Mouse (Mus musculus) liver, embryonic 13.5 days (tissue): ENCODE measurements at regions not wholly inside any gene's neighbourhood (a gene's known extent, or its start where the extent isn't known, plus 50 kb on each side); places are given as distances from the start of the nearest gene placed in this dataset.
A peak's percentile ranks its signal among the peaks of the same experiment; 100 is the strongest.

Experiments used
- ATAC-seq: fragments of 200-750 bp; cut with Nextera tagmentation; 2 replicates; pipeline ENCODE4 v1.8.0; 2017; ENCODE audit warnings: low read depth, mild to moderate bottlenecking, moderate number of reproducible peaks, moderate library complexity
- DNase-seq: peaks from one replicate; pipeline ENCODE4 v3.0.0; 2022
- H3K27ac ChIP-seq: fragments of 300-500 bp; sonication (generic); 2 replicates; pipeline ENCODE4 v1.5.1; 2015; ENCODE audit warnings: moderate library complexity, mild to moderate bottlenecking, inconsistent platforms
- H3K27me3 ChIP-seq: fragments of 300-500 bp; sonication (generic); 2 replicates; pipeline ENCODE4 v1.6.1; 2015; ENCODE audit warnings: mild to moderate bottlenecking, inconsistent platforms
- H3K36me3 ChIP-seq: fragments of 300-500 bp; sonication (generic); 2 replicates; pipeline ENCODE4 v1.6.1; 2015; ENCODE audit warnings: mild to moderate bottlenecking, inconsistent platforms
- H3K4me1 ChIP-seq: fragments of 300-500 bp; sonication (generic); replicated peaks from 2 replicates; pipeline ENCODE4 v1.6.1; 2015; ENCODE audit warnings: inconsistent platforms
- H3K4me2 ChIP-seq: fragments of 300-500 bp; sonication (generic); 2 replicates; pipeline ENCODE4 v1.6.1; 2015; ENCODE audit warnings: inconsistent platforms, mild to moderate bottlenecking, moderate library complexity
- H3K4me3 ChIP-seq: fragments of 300-500 bp; sonication (generic); replicated peaks from 2 replicates; pipeline ENCODE4 v1.5.1; 2015; ENCODE audit warnings: mild to moderate bottlenecking, inconsistent platforms
- H3K9ac ChIP-seq: fragments of 300-500 bp; sonication (generic); 2 replicates; pipeline ENCODE4 v1.6.1; 2015; ENCODE audit warnings: mild to moderate bottlenecking, inconsistent platforms
- H3K9me3 ChIP-seq: fragments of 300-500 bp; sonication (generic); replicated peaks from 2 replicates; pipeline ENCODE4 v1.6.1; 2016; ENCODE audit warnings: inconsistent platforms
- WGBS: fragments of 180-500 bp; shearing (Covaris S2); methylation state at CpG from one replicate; pipeline ENCODE4 v1.1.7; 2015; ENCODE audit not compliant: insufficient replicate concordance; 5-methylcytosine and 5-hydroxymethylcytosine counted together

- Histone ChIP-seq H3K9me3 (no peaks in the 10 kb centered on the region), H3K9ac (no peak overlapping the region), H3K27ac (no peak overlapping the region), H3K4me1 (no peaks in the 10 kb centered on the region), H3K4me2 (no peak overlapping the region), H3K27me3 (no peaks in the 10 kb centered on the region), H3K36me3 (no peaks in the 10 kb centered on the region), H3K4me3 (no peak overlapping the region)
- DNase-seq = no peak
- 69% methylated on average over 6 of the region's 6 CpGs for WGBS
- ATAC-seq = no peak
Observed at GRCm38 (mm10) chr14:31944682-31945081, 84.1 kb upstream of the Galnt15 start.

- DNase-seq (no peak), ATAC-seq (no peak)
- Histone ChIP-seq H3K4me3 (no peak overlapping the region), H3K9ac (no peak overlapping the region), H3K36me3 (no peaks in the 10 kb centered on the region), H3K27ac (no peak overlapping the region), H3K4me2 (no peak overlapping the region), H3K27me3 (no peaks in the 10 kb centered on the region), H3K9me3 (no peaks in the 10 kb centered on the region), H3K4me1 (no peaks in the 10 kb centered on the region)
- 60% methylated on average over 7 of the region's 7 CpGs for WGBS
Observed at GRCm38 (mm10) chr14:31945125-31945524, 83.7 kb upstream of the Galnt15 start.

GRCm38 (mm10) chr14:31946032-31946431 is 82.8 kb upstream of the Galnt15 start:
- 50% methylated on average over 1 of the region's 1 CpGs for WGBS
- H3K4me3 ChIP-seq = no peak overlapping the region
- H3K36me3 ChIP-seq = no peaks in the 10 kb centered on the region
- no peak for ATAC-seq
- no peaks in the 10 kb centered on the region for H3K4me1 ChIP-seq
- no peak overlapping the region for H3K9ac ChIP-seq
- no peak overlapping the region for H3K4me2 ChIP-seq
- DNase-seq = no peak
- no peaks in the 10 kb centered on the region for H3K9me3 ChIP-seq
- no peak overlapping the region for H3K27ac ChIP-seq
- no peaks in the 10 kb centered on the region for H3K27me3 ChIP-seq

- Histone ChIP-seq H3K9me3 (no peaks in the 10 kb centered on the region), H3K4me1 (no peaks in the 10 kb centered on the region), H3K4me3 (no peak overlapping the region), H3K4me2 (no peak overlapping the region), H3K27ac (no peak overlapping the region), H3K9ac (no peak overlapping the region), H3K36me3 (no peaks in the 10 kb centered on the region), H3K27me3 (no peaks in the 10 kb centered on the region)
- ATAC-seq = no peak
- no peak for DNase-seq
- WGBS = 31% methylated on average over 7 of the region's 7 CpGs
Observed at GRCm38 (mm10) chr14:31947246-31947645, 81.5 kb upstream of the Galnt15 start.

GRCm38 (mm10) chr14:31951894-31952293 is 76.9 kb upstream of the Galnt15 start:
- H3K4me3 ChIP-seq = no peak overlapping the region
- 61% methylated on average over 3 of the region's 3 CpGs for WGBS
- H3K27me3 ChIP-seq = no peaks in the 10 kb centered on the region
- H3K27ac ChIP-seq = no peak overlapping the region
- H3K36me3 ChIP-seq = no peaks in the 10 kb centered on the region
- H3K9me3 ChIP-seq = no peaks in the 10 kb centered on the region
- no peak overlapping the region for H3K4me2 ChIP-seq
- DNase-seq (no peak), ATAC-seq (no peak)
- no peaks in the 10 kb centered on the region for H3K4me1 ChIP-seq
- no peak overlapping the region for H3K9ac ChIP-seq

GRCm38 (mm10) chr14:31953783-31954182 is 75.0 kb upstream of the Galnt15 start:
- no peak overlapping the region for H3K4me2 ChIP-seq
- ATAC-seq (no peak), DNase-seq (no peak)
- H3K27ac ChIP-seq = no peak overlapping the region
- H3K4me1 ChIP-seq = no peaks in the 10 kb centered on the region
- H3K27me3 ChIP-seq = no peaks in the 10 kb centered on the region
- H3K9ac ChIP-seq = no peak overlapping the region
- H3K36me3 ChIP-seq = no peaks in the 10 kb centered on the region
- no peaks in the 10 kb centered on the region for H3K9me3 ChIP-seq
- 78% methylated on average over 4 of the region's 4 CpGs for WGBS
- no peak overlapping the region for H3K4me3 ChIP-seq

- no peak overlapping the region for H3K4me2 ChIP-seq
- H3K4me1 ChIP-seq = no peaks in the 10 kb centered on the region
- DNase-seq (peak; percentile 29), ATAC-seq (peak; percentile 55)
- H3K9ac ChIP-seq = no peak overlapping the region
- no peaks in the 10 kb centered on the region for H3K36me3 ChIP-seq
- no peak overlapping the region for H3K4me3 ChIP-seq
- whole genome bisulfite sequencing = 3% methylated on average over 4 of the region's 4 CpGs
- H3K9me3 ChIP-seq = no peaks in the 10 kb centered on the region
- no peaks in the 10 kb centered on the region for H3K27me3 ChIP-seq
- H3K27ac ChIP-seq = no peak overlapping the region
Observed at GRCm38 (mm10) chr14:31954945-31955344, 73.8 kb upstream of the Galnt15 start.

- H3K27me3 ChIP-seq = no peaks in the 10 kb centered on the region
- no peaks in the 10 kb centered on the region for H3K9me3 ChIP-seq
- H3K4me3 ChIP-seq = no peak overlapping the region
- no peak overlapping the region for H3K27ac ChIP-seq
- H3K4me2 ChIP-seq = no peak overlapping the region
- DNase-seq = no peak
- no peaks in the 10 kb centered on the region for H3K36me3 ChIP-seq
- no peak overlapping the region for H3K9ac ChIP-seq
- no peak for ATAC-seq
- 70% methylated on average over 10 of the region's 10 CpGs for WGBS
- H3K4me1 ChIP-seq = no peaks in the 10 kb centered on the region
Observed at GRCm38 (mm10) chr14:31957211-31957638, 71.6 kb upstream of the Galnt15 start.

GRCm38 (mm10) chr14:31960201-31960854 is 68.5 kb upstream of the Galnt15 start:
- no peaks in the 10 kb centered on the region for H3K9me3 ChIP-seq
- no peak overlapping the region for H3K9ac ChIP-seq
- no peak overlapping the region for H3K4me3 ChIP-seq
- no peaks in the 10 kb centered on the region for H3K36me3 ChIP-seq
- H3K27ac ChIP-seq = no peak overlapping the region; the same call in 1 of the 2 replicates
- 66% methylated on average over 9 of the region's 9 CpGs for WGBS
- no peak overlapping the region for H3K4me2 ChIP-seq
- H3K27me3 ChIP-seq = peaks cover 4% of the 10 kb centered on the region
- H3K4me1 ChIP-seq = peaks cover 8% of the 10 kb centered on the region; the same call in 1 of the 2 replicates
- DNase-seq (no peak), ATAC-seq (peak; percentile 74; the same call in 1 of the 2 replicates)

- 75% methylated on average over 5 of the region's 5 CpGs for WGBS
- no peak overlapping the region for H3K4me3 ChIP-seq
- peaks cover 8% of the 10 kb centered on the region; the same call in 1 of the 2 replicates for H3K4me1 ChIP-seq
- no peak overlapping the region for H3K27ac ChIP-seq
- H3K27me3 ChIP-seq = peaks cover 4% of the 10 kb centered on the region
- DNase-seq (no peak), ATAC-seq (no peak)
- H3K9ac ChIP-seq = no peak overlapping the region
- no peaks in the 10 kb centered on the region for H3K36me3 ChIP-seq
- no peak overlapping the region for H3K4me2 ChIP-seq
- H3K9me3 ChIP-seq = no peaks in the 10 kb centered on the region
Observed at GRCm38 (mm10) chr14:31961442-31961841, 67.3 kb upstream of the Galnt15 start.

GRCm38 (mm10) chr14:31963131-31963911 is 65.5 kb upstream of the Galnt15 start:
- H3K9me3 ChIP-seq = no peaks in the 10 kb centered on the region

More at GRCm38 (mm10) chr14:31963131-31963911, 65.5 kb upstream of the Galnt15 start:
- 33% methylated on average over 12 of the region's 12 CpGs for WGBS
- ATAC-seq (no peak), DNase-seq (no peak)
- H3K9ac ChIP-seq = no peak overlapping the region
- no peak overlapping the region for H3K27ac ChIP-seq
- H3K4me2 ChIP-seq = no peak overlapping the region
- peaks cover 8% of the 10 kb centered on the region; the same call in 1 of the 2 replicates for H3K4me1 ChIP-seq
- H3K36me3 ChIP-seq = no peaks in the 10 kb centered on the region
- H3K27me3 ChIP-seq = peaks cover 4% of the 10 kb centered on the region
- H3K4me3 ChIP-seq = no peak overlapping the region
